Comparison of ENCODE assay signal across 12 mouse cellular contexts in genomic region chr16:46617544-46618335, GRCm38 (mm10).
DNase-seq lines count a peak whose midpoint lies in the region; ATAC-seq lines count a peak whose summit lies in the region.
"Had no signal": no experiment of that assay in that cellular context is flagged by ENCODE, and none has a peak within 500 bp of the region (broad histone marks: within the 10 kb centered on the region; RNA-seq: fewer than 3 reads in every experiment).

No protein-coding gene starts in this region.

- no peak overlapping the region for H3K9ac ChIP-seq in intestine, embryonic 16.5 days (ENCODE audit: low read depth, low read length)
- H3K9ac ChIP-seq in intestine, embryonic 15.5 days, result no peak overlapping the region
- no peak overlapping the region for H3K9ac ChIP-seq in neural tube, embryonic 11.5 days (ENCODE audit: low read length)
- H3K9ac ChIP-seq: forebrain, embryonic 15.5 days had no signal

- no peaks in the 10 kb centered on the region for H3K4me1 ChIP-seq in intestine, embryonic 16.5 days (ENCODE audit: control insufficient read depth, insufficient read depth, low read length)
- no peaks in the 10 kb centered on the region for H3K4me1 ChIP-seq in intestine, embryonic 15.5 days (replicated peaks)
- H3K4me1 ChIP-seq in neural tube, embryonic 11.5 days (ENCODE audit: control insufficient read depth, insufficient read depth, low read length), result no peaks in the 10 kb centered on the region
- H3K4me1 ChIP-seq: forebrain, embryonic 15.5 days had no signal

- ATAC-seq in intestine, embryonic 16.5 days, result peak; percentile 56; the same call in 1 of the 2 replicates
- no peak; the same call in 1 of the 2 replicates for ATAC-seq in intestine, embryonic 15.5 days
- ATAC-seq in neural tube, embryonic 11.5 days (ENCODE audit: insufficient read depth, low FRiP score, low TSS enrichment), result no peak
- ATAC-seq: forebrain, embryonic 15.5 days; midbrain, embryonic 16.5 days had no signal

- H3K4me2 ChIP-seq in intestine, embryonic 16.5 days (ENCODE audit: low read depth, low read length), result no peak overlapping the region
- H3K4me2 ChIP-seq in intestine, embryonic 15.5 days (replicated peaks), result no peak overlapping the region
- H3K4me2 ChIP-seq in neural tube, embryonic 11.5 days (ENCODE audit: low read depth), result no peak overlapping the region
- H3K4me2 ChIP-seq: forebrain, embryonic 15.5 days had no signal

- H3K27me3 ChIP-seq in intestine, embryonic 16.5 days (replicated peaks; ENCODE audit: control insufficient read depth, insufficient read depth, low read length), result no peaks in the 10 kb centered on the region
- H3K27me3 ChIP-seq in intestine, embryonic 15.5 days (replicated peaks), result no peaks in the 10 kb centered on the region
- H3K27me3 ChIP-seq in neural tube, embryonic 11.5 days (ENCODE audit: control insufficient read depth, insufficient read depth, low read length), result no peaks in the 10 kb centered on the region
- H3K27me3 ChIP-seq: forebrain, embryonic 15.5 days had no signal

- no peaks in the 10 kb centered on the region for H3K36me3 ChIP-seq in intestine, embryonic 16.5 days (ENCODE audit: control insufficient read depth, insufficient read depth, low read length)
- no peaks in the 10 kb centered on the region for H3K36me3 ChIP-seq in intestine, embryonic 15.5 days
- H3K36me3 ChIP-seq in neural tube, embryonic 11.5 days (ENCODE audit: control insufficient read depth, insufficient read depth, low read length), result no peaks in the 10 kb centered on the region
- H3K36me3 ChIP-seq: forebrain, embryonic 15.5 days had no signal

- no peak overlapping the region for H3K4me3 ChIP-seq in intestine, embryonic 16.5 days (ENCODE audit: low read length)
- H3K4me3 ChIP-seq in intestine, embryonic 15.5 days (replicated peaks), result no peak overlapping the region
- H3K4me3 ChIP-seq in neural tube, embryonic 11.5 days (ENCODE audit: low read depth, low read length), result no peak overlapping the region
- H3K4me3 ChIP-seq: forebrain, embryonic 15.5 days had no signal

- no peak overlapping the region for H3K27ac ChIP-seq in intestine, embryonic 16.5 days (ENCODE audit: low read length)
- no peak overlapping the region for H3K27ac ChIP-seq in intestine, embryonic 15.5 days
- no peak overlapping the region for H3K27ac ChIP-seq in neural tube, embryonic 11.5 days (ENCODE audit: low read depth, low read length)
- H3K27ac ChIP-seq: forebrain, embryonic 15.5 days had no signal

- WGBS in intestine, embryonic 16.5 days, result 47% methylated on average over 13 of the region's 13 CpGs
- 45% methylated on average over 13 of the region's 13 CpGs for WGBS in intestine, embryonic 15.5 days
- 70% methylated on average over 13 of the region's 13 CpGs for WGBS in neural tube, embryonic 11.5 days

- peak; percentile 25 for DNase-seq in neural tube, embryonic 11.5 days (ENCODE audit: low spot score)
- DNase-seq in neural tube, embryonic 10.5 days (ENCODE audit: extremely low spot score, low spot score), result no peak
- DNase-seq in gonadal fat pad, adult 2 months (ENCODE audit: low read depth), result peak; percentile 17
- DNase-seq in yolk sac, embryonic 10.5 days (ENCODE audit: low spot score), result peak; percentile 33
- DNase-seq in cerebellum, postnatal 25 days, result no peak
- DNase-seq in layer of hippocampus, postnatal 36 days, result no peak
- DNase-seq: heart, postnatal 10 days; thymus, postnatal 14 days had no signal

- no peaks in the 10 kb centered on the region for H3K9me3 ChIP-seq in intestine, embryonic 16.5 days (ENCODE audit: control insufficient read depth, low read length)
- H3K9me3 ChIP-seq in intestine, embryonic 15.5 days, result no peaks in the 10 kb centered on the region
- no peaks in the 10 kb centered on the region for H3K9me3 ChIP-seq in neural tube, embryonic 11.5 days (ENCODE audit: control insufficient read depth, low read length)
- H3K9me3 ChIP-seq: forebrain, embryonic 15.5 days had no signal

Comparison
In these comparisons a context has a peak if more than half of its experiments do, and no peak if none do; other contexts are left out.
1. DNase-seq: peak in neural tube, embryonic 11.5 days (single experiment), gonadal fat pad, adult 2 months (single experiment) and yolk sac, embryonic 10.5 days (single experiment); none in neural tube, embryonic 10.5 days (single experiment), cerebellum, postnatal 25 days (0 of 2) and layer of hippocampus, postnatal 36 days (0 of 2).